Mouse (Mus musculus) MEL (cell line): Measurements from ENCODE around the gene Slc39a1. TPM values are rescaled to one million over a fixed set of nuclear protein-coding genes. Genes with fewer than 3 reads are reported as not detected.

Experiments
- CHD2 ChIP-seq: IDR thresholded peaks from 2 replicates; pipeline ENCODE4 v1.6.1; 2011; ENCODE audit warnings: low read length, improper control_type of control experiment
- GABPA ChIP-seq: IDR thresholded peaks from 2 replicates; pipeline ENCODE4 v1.6.1; 2012; ENCODE audit warnings: low read depth, mild to moderate bottlenecking, inconsistent platforms, low read length, improper control_type of control experiment, moderate library complexity
- GATA1 ChIP-seq: IDR thresholded peaks from 2 replicates; pipeline ENCODE4 v1.6.1; 2011; ENCODE audit warnings: low read depth, low read length, improper control_type of control experiment
- HCFC1 ChIP-seq: IDR thresholded peaks from 2 replicates; pipeline ENCODE4 v1.6.1; 2012; ENCODE audit warnings: low read depth, mild to moderate bottlenecking, inconsistent platforms, low read length, improper control_type of control experiment, moderate library complexity
- JUND ChIP-seq: IDR thresholded peaks from 2 replicates; pipeline ENCODE4 v1.6.1; 2011; ENCODE audit warnings: low read depth, mild to moderate bottlenecking, improper control_type of control experiment, low read length
- MAZ ChIP-seq: IDR thresholded peaks from 2 replicates; pipeline ENCODE4 v1.6.1; 2012; ENCODE audit warnings: low read depth, mild to moderate bottlenecking, inconsistent platforms, low read length, improper control_type of control experiment
- MXI1 ChIP-seq: IDR thresholded peaks from 2 replicates; pipeline ENCODE4 v1.6.1; 2011; ENCODE audit warnings: mild to moderate bottlenecking, low read depth, low read length, improper control_type of control experiment
- MYB ChIP-seq: IDR thresholded peaks from 2 replicates; pipeline ENCODE4 v1.6.1; 2011; ENCODE audit warnings: mild to moderate bottlenecking, low read depth, low read length, improper control_type of control experiment
- MYC ChIP-seq: IDR thresholded peaks from 2 replicates; pipeline ENCODE4 v1.6.1; 2011; ENCODE audit warnings: low read depth, mild to moderate bottlenecking, low read length, improper control_type of control experiment, moderate library complexity
- POLR2A ChIP-seq, 2 experiments: IDR thresholded peaks; 2 replicates each; pipeline ENCODE4 v1.6.1; 2011 to 2012; ENCODE audit warnings: low read length in 2 of 2, mild to moderate bottlenecking in 2 of 2, control low read depth in 1 of 2, improper control_type of control experiment in 1 of 2, low read depth in 1 of 2, moderate library complexity in 1 of 2; ENCODE audit not compliant: control insufficient read depth in 1 of 2, insufficient read depth in 1 of 2, poor library complexity in 1 of 2
- POLR2AphosphoS2 ChIP-seq: IDR thresholded peaks from 2 replicates; pipeline ENCODE4 v1.6.1; 2011; ENCODE audit warnings: low read length, improper control_type of control experiment
- POLR2AphosphoS5 ChIP-seq: IDR thresholded peaks from 2 replicates; pipeline ENCODE4 v1.6.1; 2012; ENCODE audit warnings: low read depth, borderline replicate concordance, mild to moderate bottlenecking, inconsistent platforms, low read length, moderate library complexity, mixed read lengths
- RAD21 ChIP-seq: IDR thresholded peaks from 2 replicates; pipeline ENCODE4 v1.6.1; 2011; ENCODE audit warnings: mild to moderate bottlenecking, low read depth, low read length, improper control_type of control experiment
- SMC3 ChIP-seq: IDR thresholded peaks from 2 replicates; pipeline ENCODE4 v1.6.1; 2011; ENCODE audit warnings: low read depth, low read length, improper control_type of control experiment
- TAL1 ChIP-seq: IDR thresholded peaks from 2 replicates; pipeline ENCODE4 v1.6.1; 2012; ENCODE audit warnings: mild to moderate bottlenecking, inconsistent platforms, low read length, moderate library complexity, mixed read lengths
- UBTF ChIP-seq: IDR thresholded peaks from 2 replicates; pipeline ENCODE4 v1.6.1; 2012; ENCODE audit warnings: low read depth, mild to moderate bottlenecking, inconsistent platforms, low read length, improper control_type of control experiment, moderate library complexity, borderline replicate concordance; ENCODE audit not compliant: insufficient read depth
- USF1 ChIP-seq: IDR thresholded peaks from 2 replicates; pipeline ENCODE4 v1.6.1; 2014; ENCODE audit warnings: low read depth, mild to moderate bottlenecking, inconsistent platforms, low read length, improper control_type of control experiment, moderate library complexity
- ZMIZ1 ChIP-seq: IDR thresholded peaks from 2 replicates; pipeline ENCODE4 v1.6.1; 2012; ENCODE audit warnings: low read depth, mild to moderate bottlenecking, inconsistent platforms, low read length, improper control_type of control experiment, moderate library complexity
- polyA plus RNA-seq, 2 experiments: library from polyadenylated mRNA; stranded (reverse) in 1 of 2; unstranded in 1 of 2; fragments of >175 nt in 1 of 2; fragments of >200 nt in 1 of 2; gene quantifications; 2 replicates each; pipeline versions ENCODE4 v1.2.1 to v1.2.4; 2012; ENCODE audit warnings: low replicate concordance in 2 of 2, low read depth in 1 of 2; ENCODE audit not compliant: insufficient read length in 2 of 2, insufficient read depth in 1 of 2, missing spikeins in 1 of 2
- total RNA-seq: library from RNA; depleted of rRNA; stranded (reverse); fragments of 300-350 nt; gene quantifications from 2 replicates; pipeline ENCODE4 v1.2.3, GENCODE M21; 2012; rRNA removed

Slc39a1 gene
- total and polyA plus RNA-seq, 3 experiments: 58.5 to 80.5 (median 61.7) TPM

GRCm38 (mm10) chr3:90294651-90295050 is 46.7 kb downstream of the Slc39a1 start (continued):
- TF ChIP-seq MYC: no peak
- no peak for TF ChIP-seq SMC3
- no peak for TF ChIP-seq RAD21
- TF ChIP-seq MXI1: no peak
- TF ChIP-seq UBTF: no peak
- TF ChIP-seq JUND: no peak
- no peak for TF ChIP-seq MAZ
- no peak for TF ChIP-seq POLR2AphosphoS2
- TF ChIP-seq TAL1: peak; percentile 69
- no peak for TF ChIP-seq POLR2AphosphoS5
- TF ChIP-seq GABPA: no peak
- TF ChIP-seq POLR2A (IDR thresholded peaks at IDR 0.05; ENCODE audit: control insufficient read depth in 1 of 2, insufficient read depth in 1 of 2, low read depth in 1 of 2, low read length in 2 of 2, poor library complexity in 1 of 2): no peak
- no peak for TF ChIP-seq CHD2
- no peak for TF ChIP-seq USF1
- TF ChIP-seq HCFC1: 0 out of 2 replicates have a peak, but pooled peaks have one; percentile 8
- peak; percentile 71 for TF ChIP-seq GATA1
- no peak for TF ChIP-seq MYB
- no peak for TF ChIP-seq ZMIZ1
- TF ChIP-seq, all 39 proteins: peak for 8

Other genes starting within 250 kb of the Slc39a1 start
- gene Hax1, start 249.4 kb upstream of the Slc39a1 start, total RNA-seq: 232 and 318 TPM in 2 replicates
- gene Hax1, start 249.4 kb upstream of the Slc39a1 start, polyA plus RNA-seq: 100 to 1,000 TPM in 1 of 2 experiments, not detected in 1; 322 TPM
- gene 4933434E20Rik, start 196.5 kb upstream of the Slc39a1 start, total RNA-seq: 152 and 161 TPM in 2 replicates
- 100 to 1,000 TPM; 184 to 227 TPM for gene 4933434E20Rik, start 196.5 kb upstream of the Slc39a1 start, polyA plus RNA-seq
- 102 and 107 TPM in 2 replicates for gene Ubap2l, start 195.5 kb upstream of the Slc39a1 start, total RNA-seq
- gene Ubap2l, start 195.5 kb upstream of the Slc39a1 start, polyA plus RNA-seq: 100 to 1,000 TPM; 247 to 442 TPM
- gene Tpm3, start 175.5 kb upstream of the Slc39a1 start, total RNA-seq: 274 and 314 TPM in 2 replicates
- 100 to 1,000 TPM; 205 to 273 TPM for gene Tpm3, start 175.5 kb upstream of the Slc39a1 start, polyA plus RNA-seq
- gene Nup210l, start 144.0 kb upstream of the Slc39a1 start, total RNA-seq: 0.54 and 0.62 TPM in 2 replicates
- under 1 TPM in 1 of 2 experiments, not detected in 1; 0.65 TPM for gene Nup210l, start 144.0 kb upstream of the Slc39a1 start, polyA plus RNA-seq
- gene Rps27, start 34.5 kb upstream of the Slc39a1 start, total RNA-seq: 5,481 and 6,504 TPM in 2 replicates
- 1,000 to 10,000 TPM in 1 of 2 experiments, not detected in 1; 2,476 TPM for gene Rps27, start 34.5 kb upstream of the Slc39a1 start, polyA plus RNA-seq
- 4.3 and 5.1 TPM in 2 replicates for gene Rab13, start 34.5 kb upstream of the Slc39a1 start, total RNA-seq
- 1 to 10 TPM in 1 of 2 experiments, not detected in 1; 7.7 TPM for gene Rab13, start 34.5 kb upstream of the Slc39a1 start, polyA plus RNA-seq
- gene Jtb, start 16.6 kb upstream of the Slc39a1 start, total RNA-seq: 76.0 and 107 TPM in 2 replicates
- 100 to 1,000 TPM in 1 of 2 experiments, not detected in 1; 103 TPM for gene Jtb, start 16.6 kb upstream of the Slc39a1 start, polyA plus RNA-seq
- 0.08 TPM in 1 of 2 replicates, not detected in the other for gene Creb3l4, start 4.7 kb upstream of the Slc39a1 start, total RNA-seq
- gene Creb3l4, start 4.7 kb upstream of the Slc39a1 start, polyA plus RNA-seq: under 1 TPM in 1 of 2 experiments, not detected in 1; 0.07 TPM
- gene Crtc2, start 6.0 kb downstream of the Slc39a1 start, total RNA-seq: 7.1 and 7.6 TPM in 2 replicates
- gene Crtc2, start 6.0 kb downstream of the Slc39a1 start, polyA plus RNA-seq: 10 to 100 TPM in 1 of 2 experiments, not detected in 1; 66.9 TPM
- gene Dennd4b, start 17.0 kb downstream of the Slc39a1 start, total RNA-seq: 10.3 and 11.6 TPM in 2 replicates
- gene Dennd4b, start 17.0 kb downstream of the Slc39a1 start, polyA plus RNA-seq: 10 to 100 TPM in 1 of 2 experiments, not detected in 1; 27.1 TPM
- gene Gatad2b, start 45.0 kb downstream of the Slc39a1 start, total RNA-seq: 9.1 and 12.3 TPM in 2 replicates
- gene Gatad2b, start 45.0 kb downstream of the Slc39a1 start, polyA plus RNA-seq: 10 to 100 TPM in 1 of 2 experiments, not detected in 1; 37.6 TPM
- gene Slc27a3, start 141.8 kb downstream of the Slc39a1 start, total RNA-seq: 1.4 and 1.9 TPM in 2 replicates
- 1 to 10 TPM in 1 of 2 experiments, not detected in 1; 2.8 TPM for gene Slc27a3, start 141.8 kb downstream of the Slc39a1 start, polyA plus RNA-seq
- gene Ints3, start 185.4 kb downstream of the Slc39a1 start, total RNA-seq: 55.9 and 58.5 TPM in 2 replicates
- gene Ints3, start 185.4 kb downstream of the Slc39a1 start, polyA plus RNA-seq: 100 to 1,000 TPM; 101 to 115 TPM
- not detected in 2 replicates for gene Npr1, start 217.7 kb downstream of the Slc39a1 start, total RNA-seq
- gene Npr1, start 217.7 kb downstream of the Slc39a1 start, polyA plus RNA-seq: under 1 TPM in 1 of 2 experiments, not detected in 1; 0.11 TPM
- gene Ilf2, start 228.0 kb downstream of the Slc39a1 start, total RNA-seq: 162 and 175 TPM in 2 replicates
- gene Ilf2, start 228.0 kb downstream of the Slc39a1 start, polyA plus RNA-seq: 100 to 1,000 TPM; 107 to 223 TPM
- 24.5 and 25.2 TPM in 2 replicates for gene Snapin, start 242.9 kb downstream of the Slc39a1 start, total RNA-seq
- gene Snapin, start 242.9 kb downstream of the Slc39a1 start, polyA plus RNA-seq: 10 to 100 TPM in 1 of 2 experiments, not detected in 1; 46.8 TPM